Mouse (Mus musculus) intestine, postnatal 0 days (tissue): ENCODE data around the gene Kif5c. TPM values are rescaled to one million over a fixed set of nuclear protein-coding genes. Genes with fewer than 3 reads are reported as not detected.
A peak's percentile ranks its signal among the peaks of the same experiment; 100 is the strongest.

Source experiments
- ATAC-seq: fragments of 200-750 bp; cut with Nextera tagmentation; 2 replicates; pipeline ENCODE4 v1.8.0; 2017; ENCODE audit warnings: mild to moderate bottlenecking, moderate TSS enrichment, moderate library complexity
- H3K27ac ChIP-seq: fragments of 300-500 bp; sonication (generic); 2 replicates; pipeline ENCODE4 v1.5.1; 2014; ENCODE audit warnings: mild to moderate bottlenecking, low read depth, low read length, moderate library complexity
- H3K27me3 ChIP-seq: fragments of 300-500 bp; sonication (generic); replicated peaks from 2 replicates; pipeline ENCODE4 v1.6.1; 2014; ENCODE audit warnings: low read length, mixed read lengths; ENCODE audit not compliant: control insufficient read depth, insufficient read depth
- H3K36me3 ChIP-seq: fragments of 300-500 bp; sonication (generic); 2 replicates; pipeline ENCODE4 v1.6.1; 2014; ENCODE audit warnings: mild to moderate bottlenecking, moderate library complexity; ENCODE audit not compliant: control insufficient read depth, insufficient read depth
- H3K4me1 ChIP-seq: fragments of 300-500 bp; sonication (generic); replicated peaks from 2 replicates; pipeline ENCODE4 v1.6.1; 2014; ENCODE audit warnings: antibody characterized with exemption, low read length, mixed read lengths; ENCODE audit not compliant: control insufficient read depth, insufficient read depth
- H3K4me2 ChIP-seq: fragments of 300-500 bp; sonication (generic); replicated peaks from 2 replicates; pipeline ENCODE4 v1.6.1; 2014; ENCODE audit warnings: low read depth, mild to moderate bottlenecking, moderate library complexity
- H3K4me3 ChIP-seq: fragments of 300-500 bp; sonication (generic); 2 replicates; pipeline ENCODE4 v1.5.1; 2014; ENCODE audit warnings: low read depth, low read length
- H3K9ac ChIP-seq: fragments of 300-500 bp; sonication (generic); 2 replicates; pipeline ENCODE4 v1.6.1; 2014; ENCODE audit warnings: mild to moderate bottlenecking, low read depth, low read length
- H3K9me3 ChIP-seq: fragments of 300-500 bp; sonication (generic); 2 replicates; pipeline ENCODE4 v1.6.1; 2016; ENCODE audit warnings: mixed run types; ENCODE audit not compliant: control insufficient read depth
- CTCF ChIP-seq: sonication (generic); IDR thresholded peaks from 2 replicates; pipeline ENCODE4 v1.5.1; 2016; ENCODE audit warnings: low read depth, mild to moderate bottlenecking, control low read depth, antibody characterized with exemption, moderate library complexity
- WGBS: fragments of 180-500 bp; shearing (Covaris S2); extraction: QIAGEN DNeasy Blood & Tissue Kit; methylation state at CpG from one replicate; pipeline ENCODE4 v1.1.7; 2014; 5-methylcytosine and 5-hydroxymethylcytosine counted together
- polyA plus RNA-seq: library from polyadenylated mRNA; unstranded; fragments of >200 nt; fragmentation: Nextera tagmentation; extraction: Ambion mirVana; gene quantifications from 2 replicates; pipeline ENCODE4 v1.2.1, GENCODE M21; 2015

The Kif5c gene
- polyA plus RNA-seq, 1 experiment from 2014 or later, result 2.7 TPM

DNA sequence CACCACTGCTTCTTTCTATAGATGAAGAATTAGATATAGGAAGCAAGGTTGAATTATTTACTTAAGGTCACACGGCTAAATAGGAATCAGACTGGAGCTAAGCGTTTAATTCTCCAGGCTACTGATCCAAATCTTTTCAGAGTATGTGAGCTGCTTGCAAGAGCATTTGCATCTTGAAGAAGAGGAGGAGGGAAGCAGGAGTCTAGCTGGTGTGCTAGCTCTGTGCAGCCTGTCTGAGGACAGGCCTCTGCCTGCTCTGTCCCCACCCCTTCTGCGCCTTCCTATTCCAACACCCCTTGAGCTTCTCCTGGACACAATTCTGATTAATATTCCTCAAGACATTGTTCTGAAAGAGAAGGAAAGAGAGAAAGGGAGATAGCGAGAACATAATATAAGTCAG lies 123.8 kb downstream of the Kif5c start:
- no peak for TF ChIP-seq CTCF
- H3K27me3 ChIP-seq, result no peaks in the 10 kb centered on the region
- H3K9me3 ChIP-seq, result no peaks in the 10 kb centered on the region
- no peak overlapping the region for H3K9ac ChIP-seq
- no peaks in the 10 kb centered on the region for H3K4me1 ChIP-seq
- no peak overlapping the region for H3K27ac ChIP-seq
- no peak overlapping the region for H3K4me2 ChIP-seq
- no peaks in the 10 kb centered on the region for H3K36me3 ChIP-seq
- WGBS, result 71% methylated on average over 4 of the region's 4 CpGs
- no peak for ATAC-seq
- H3K4me3 ChIP-seq, result no peak overlapping the region

DNA sequence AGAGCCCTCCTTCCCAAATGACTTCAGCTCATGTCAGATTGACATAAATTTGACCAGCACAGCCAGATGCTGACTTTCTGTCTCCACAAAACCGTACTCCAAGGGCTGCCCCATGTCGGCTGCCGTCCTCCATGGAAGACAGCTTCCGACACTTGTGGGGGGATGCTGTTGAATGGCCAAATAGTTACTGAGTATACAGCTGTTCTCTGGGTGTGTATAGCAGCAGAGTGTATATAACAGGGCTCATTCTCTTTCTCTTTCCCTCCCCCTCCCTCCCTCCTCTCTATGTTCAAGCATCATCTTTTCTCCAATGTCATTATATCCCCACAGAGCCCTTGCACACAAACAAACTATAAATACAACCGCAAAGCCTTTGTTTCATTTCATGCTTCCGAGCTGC lies 124.7 kb downstream of the Kif5c start:
- H3K9ac ChIP-seq, result no peak overlapping the region
- no peak for ATAC-seq
- TF ChIP-seq CTCF, result no peak
- H3K27ac ChIP-seq, result no peak overlapping the region
- no peaks in the 10 kb centered on the region for H3K36me3 ChIP-seq
- no peaks in the 10 kb centered on the region for H3K9me3 ChIP-seq
- no peak overlapping the region for H3K4me3 ChIP-seq
- 53% methylated on average over 6 of the region's 6 CpGs for WGBS
- peak overlapping the region; percentile 18 for H3K4me2 ChIP-seq
- no peaks in the 10 kb centered on the region for H3K27me3 ChIP-seq
- H3K4me1 ChIP-seq, result no peaks in the 10 kb centered on the region

DNA sequence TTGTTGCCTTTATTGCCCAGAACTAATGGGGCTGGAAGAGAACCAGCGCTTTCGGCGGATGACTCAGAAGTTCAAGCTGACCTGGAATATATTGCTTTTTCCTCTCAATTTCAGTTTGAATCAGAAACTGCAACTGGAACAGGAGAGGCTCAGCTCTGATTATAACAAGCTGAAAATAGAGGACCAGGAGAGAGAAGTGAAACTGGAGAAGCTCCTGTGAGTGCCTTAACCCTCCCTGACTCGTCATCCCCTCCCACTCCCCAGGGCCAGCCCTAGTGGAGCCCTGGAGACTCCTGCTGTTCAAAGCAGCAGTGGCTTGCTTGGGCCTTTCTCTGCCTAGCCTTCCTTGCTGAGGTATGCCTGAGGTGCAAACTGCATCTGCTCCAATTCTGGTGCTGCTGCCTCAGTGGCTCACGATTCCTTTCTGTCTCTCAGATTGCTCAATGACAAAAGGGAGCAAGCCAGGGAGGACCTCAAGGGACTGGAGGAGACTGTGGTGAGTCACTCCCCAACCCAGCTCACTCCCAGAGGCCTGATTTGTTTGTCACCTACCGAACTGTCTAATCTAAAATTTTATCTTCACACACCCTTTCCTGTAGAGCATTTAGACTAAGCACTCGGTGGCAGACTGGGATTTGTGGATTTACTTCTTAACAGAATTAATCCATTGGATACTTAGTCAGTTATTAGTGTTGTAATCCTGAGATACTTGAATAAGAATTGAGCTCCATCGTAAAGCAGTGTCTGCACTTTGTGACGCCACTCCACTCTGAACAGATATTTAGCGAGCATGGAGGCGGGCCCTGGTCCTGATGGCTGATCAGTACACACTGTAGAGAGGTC lies 125.4 kb downstream of the Kif5c start:
- no peak overlapping the region for H3K27ac ChIP-seq
- H3K9ac ChIP-seq, result no peak overlapping the region
- no peaks in the 10 kb centered on the region for H3K36me3 ChIP-seq
- no peaks in the 10 kb centered on the region for H3K9me3 ChIP-seq
- TF ChIP-seq CTCF, result no peak
- ATAC-seq, result no peak
- no peaks in the 10 kb centered on the region for H3K4me1 ChIP-seq
- peak overlapping the region; percentile 18 for H3K4me2 ChIP-seq
- 46% methylated on average over 11 of the region's 11 CpGs for WGBS
- no peaks in the 10 kb centered on the region for H3K27me3 ChIP-seq
- H3K4me3 ChIP-seq, result no peak overlapping the region

DNA sequence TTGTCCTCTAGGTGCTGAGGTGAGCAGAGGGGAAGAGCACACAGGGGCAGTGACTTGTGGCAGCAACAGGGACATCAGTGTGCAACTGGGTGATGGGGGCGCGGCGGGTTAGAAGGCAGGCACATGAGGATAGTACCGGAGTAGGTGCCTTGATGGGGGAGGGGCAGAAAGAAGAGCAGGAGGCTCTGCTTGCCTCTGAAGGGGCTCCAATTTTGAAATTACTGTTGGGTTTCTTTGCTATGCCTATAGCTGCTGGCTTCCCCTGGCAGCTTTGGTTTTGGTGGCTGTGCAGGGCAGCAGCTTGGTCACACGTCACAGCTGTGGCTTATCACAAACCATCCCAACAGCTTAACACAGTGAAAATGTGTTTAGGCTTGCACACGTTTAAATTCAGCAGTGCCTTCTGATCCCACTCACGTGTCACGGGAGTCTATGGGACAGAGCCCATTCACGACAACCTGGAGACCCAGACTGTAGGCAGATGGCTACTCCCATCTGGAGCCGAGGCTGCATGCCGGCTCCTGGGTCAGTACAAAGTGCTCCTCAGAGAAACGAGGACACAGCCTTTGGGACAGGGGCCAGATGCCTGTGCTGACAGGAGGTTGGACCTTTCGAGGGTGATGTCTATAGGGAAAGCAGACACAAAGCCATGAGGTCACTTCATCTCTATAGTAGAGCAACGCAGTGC lies 126.1 kb downstream of the Kif5c start:
- Histone ChIP-seq H3K4me2 (no peak overlapping the region), H3K4me3 (no peak overlapping the region), H3K9ac (no peak overlapping the region), H3K4me1 (no peaks in the 10 kb centered on the region), H3K9me3 (no peaks in the 10 kb centered on the region), H3K36me3 (no peaks in the 10 kb centered on the region), H3K27ac (no peak overlapping the region), H3K27me3 (no peaks in the 10 kb centered on the region)
- TF ChIP-seq CTCF, result no peak
- WGBS, result 66% methylated on average over 14 of the region's 14 CpGs
- ATAC-seq, result no peak

DNA sequence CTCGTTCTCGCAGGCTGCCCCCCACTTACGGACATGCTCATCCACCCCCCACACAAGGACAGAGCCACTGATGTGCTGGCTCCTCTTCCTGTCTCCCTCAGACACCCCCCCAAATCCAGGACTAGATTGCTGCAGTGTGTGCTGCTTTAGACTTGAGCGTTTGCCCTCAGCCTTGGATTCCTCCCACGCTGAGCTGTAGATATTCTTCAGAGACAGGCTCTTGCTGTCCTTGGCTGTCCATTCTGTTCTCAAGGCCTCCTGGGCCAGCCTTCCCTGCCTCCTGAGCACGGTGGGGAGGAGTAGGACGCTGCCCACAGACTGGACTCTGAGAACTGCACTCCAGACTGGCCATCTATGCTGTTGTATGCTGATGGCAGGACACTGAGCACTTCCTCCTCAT lies 127.8 kb downstream of the Kif5c start:
- TF ChIP-seq CTCF, result no peak
- no peak overlapping the region for H3K9ac ChIP-seq
- H3K27me3 ChIP-seq, result no peaks in the 10 kb centered on the region
- H3K4me1 ChIP-seq, result no peaks in the 10 kb centered on the region
- H3K9me3 ChIP-seq, result no peaks in the 10 kb centered on the region
- H3K4me2 ChIP-seq, result no peak overlapping the region
- WGBS, result 79% methylated on average over 7 of the region's 7 CpGs
- H3K27ac ChIP-seq, result no peak overlapping the region
- no peaks in the 10 kb centered on the region for H3K36me3 ChIP-seq
- no peak for ATAC-seq
- no peak overlapping the region for H3K4me3 ChIP-seq

DNA sequence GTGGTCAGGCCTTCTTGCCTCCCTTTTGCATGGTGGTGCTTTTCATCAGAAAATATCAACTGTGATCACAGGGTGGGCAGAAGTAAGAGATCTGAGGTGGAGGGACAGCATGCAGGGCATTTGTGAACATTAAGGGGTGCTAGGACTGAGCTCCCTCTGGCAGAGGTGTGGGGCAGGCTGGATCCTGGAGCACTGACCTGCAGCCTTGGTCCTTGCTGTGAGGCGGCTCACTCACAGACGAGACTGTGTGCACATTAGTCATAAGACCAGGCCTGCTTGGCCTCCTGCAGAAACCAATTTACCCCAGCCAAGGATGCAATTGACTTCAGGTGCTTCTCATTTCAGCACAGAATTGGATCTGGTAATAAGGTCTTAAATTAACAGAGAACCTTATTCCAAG lies 128.6 kb downstream of the Kif5c start:
- H3K36me3 ChIP-seq, result no peaks in the 10 kb centered on the region
- no peak overlapping the region for H3K27ac ChIP-seq
- H3K4me2 ChIP-seq, result no peak overlapping the region
- no peak for ATAC-seq
- no peaks in the 10 kb centered on the region for H3K27me3 ChIP-seq
- no peaks in the 10 kb centered on the region for H3K4me1 ChIP-seq
- no peak for TF ChIP-seq CTCF
- WGBS, result 82% methylated on average over 2 of the region's 2 CpGs
- H3K9ac ChIP-seq, result no peak overlapping the region
- no peaks in the 10 kb centered on the region for H3K9me3 ChIP-seq
- no peak overlapping the region for H3K4me3 ChIP-seq
